Mouse (Mus musculus) embryonic fibroblast, embryonic 13.5 days (primary cell): ENCODE measurements around the gene Cd177.

Source experiments
- CTCF ChIP-seq: IDR thresholded peaks from 2 replicates; pipeline ENCODE4 v1.5.1; 2011; ENCODE audit warnings: mild to moderate bottlenecking, control low read depth, low read length, moderate library complexity, borderline replicate concordance; ENCODE audit not compliant: insufficient read depth
- POLR2A ChIP-seq: IDR thresholded peaks from 2 replicates; pipeline ENCODE4 v1.6.1; 2011; ENCODE audit warnings: low read depth, mild to moderate bottlenecking, control low read depth, low read length, moderate library complexity

- no peak for TF ChIP-seq CTCF
- TF ChIP-seq POLR2A: no peak
Observed at GRCm38 (mm10) chr7:24750695-24751094, 9.4 kb downstream of the Cd177 start.
